Mouse (Mus musculus) layer of hippocampus, postnatal 14 days (tissue): ENCODE results near the gene Sec24b. TPM values are rescaled to one million over a fixed set of nuclear protein-coding genes. Genes with fewer than 3 reads are reported as not detected.

Experiments
- DNase-seq, 2 experiments: peaks; one replicate each; pipeline ENCODE4 v3.0.0; 2021 to 2022; ENCODE audit warnings: low spot score in 2 of 2, mixed read lengths in 1 of 2
- long read RNA-seq, 2 experiments: library from polyadenylated mRNA; stranded (forward); transcript quantifications; one replicate each; pipeline ENCODE4 v2.0.0; 2021
- total RNA-seq, 2 experiments: library from RNA; stranded (reverse); gene quantifications; 2 replicates each; pipeline ENCODE4 v1.2.3; 2021

Sec24b gene
- 10 to 100 TPM; 59.4 to 60.7 TPM for total RNA-seq
- long read RNA-seq, experiment 1, full-length matches to known transcripts: 3 of 19 reads
- long read RNA-seq, experiment 1, partial matches to known transcripts: 12 of 19 reads
- long read RNA-seq, experiment 1, other reads (novel, unspliced or antisense): 4 of 19 reads
- long read RNA-seq, experiment 2, full-length matches to known transcripts: 6 of 30 reads
- long read RNA-seq, experiment 2, partial matches to known transcripts: 14 of 30 reads
- long read RNA-seq, experiment 2, other reads (novel, unspliced or antisense): 10 of 30 reads

DNA sequence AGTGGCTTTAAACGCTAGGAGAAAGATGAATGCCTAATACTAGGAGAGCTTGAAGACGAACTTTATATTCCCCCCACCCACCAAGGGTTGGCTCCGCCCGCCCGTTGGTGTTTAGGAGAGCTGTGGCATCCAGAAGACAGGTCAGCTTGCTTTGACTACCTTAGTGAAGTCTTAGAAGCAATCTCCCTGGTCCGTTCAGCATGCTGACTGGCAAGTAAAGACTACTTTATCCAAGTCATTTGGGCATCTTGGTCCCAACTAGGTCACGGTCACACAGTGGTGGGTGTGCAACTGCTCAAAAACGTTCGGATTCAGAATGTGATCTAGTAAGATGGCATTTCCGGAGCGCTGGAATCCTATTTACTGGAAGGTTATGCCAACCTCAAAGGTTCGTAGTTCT is at the start of gene Sec24b:
Gene Sec24b, minus strand, starts transcription at position 273 of the 400 bp plus-strand sequence.
- peak in 1 of 2 experiments; percentile 11 for DNase-seq

DNA sequence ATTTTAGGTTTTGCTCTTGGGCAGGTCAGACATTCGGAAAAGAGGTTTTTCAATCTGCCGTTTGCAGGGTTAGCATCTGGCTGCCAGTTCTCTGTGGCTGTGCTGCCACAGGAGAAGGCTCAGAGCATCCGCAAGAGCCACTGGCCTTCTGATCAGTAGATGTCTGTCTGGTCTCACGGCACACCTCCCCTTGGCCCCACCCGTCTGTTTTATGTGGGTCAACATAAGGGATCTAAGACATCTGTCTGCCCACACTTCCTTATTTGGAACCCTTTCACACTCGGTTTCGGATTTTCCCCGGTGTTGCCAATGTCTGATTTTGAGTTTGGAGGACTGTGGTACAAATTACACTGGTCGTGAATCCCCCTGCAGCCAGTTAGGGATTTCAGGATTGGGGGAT is 43.1 kb upstream of the Sec24b start:
- no peak for DNase-seq

DNA sequence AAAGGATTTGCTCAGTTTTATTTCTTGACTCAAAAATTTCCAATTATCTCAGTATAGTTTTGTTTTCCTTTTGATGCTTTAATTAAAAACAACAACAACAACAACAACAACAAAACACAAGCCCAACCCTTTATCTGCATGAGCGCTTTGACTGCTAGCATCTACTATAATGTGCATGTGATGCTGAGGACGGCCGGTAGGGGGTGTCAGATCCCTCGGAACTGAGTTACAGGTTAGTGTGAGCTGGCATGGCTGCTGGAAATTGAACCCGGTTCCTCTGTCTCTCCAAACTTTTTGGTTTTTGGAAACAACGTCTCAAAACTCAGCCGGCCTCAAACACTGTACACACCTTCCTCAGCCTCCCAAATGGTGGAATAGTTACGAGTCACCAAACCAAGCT is 42.1 kb upstream of the Sec24b start:
- no peak for DNase-seq

DNA sequence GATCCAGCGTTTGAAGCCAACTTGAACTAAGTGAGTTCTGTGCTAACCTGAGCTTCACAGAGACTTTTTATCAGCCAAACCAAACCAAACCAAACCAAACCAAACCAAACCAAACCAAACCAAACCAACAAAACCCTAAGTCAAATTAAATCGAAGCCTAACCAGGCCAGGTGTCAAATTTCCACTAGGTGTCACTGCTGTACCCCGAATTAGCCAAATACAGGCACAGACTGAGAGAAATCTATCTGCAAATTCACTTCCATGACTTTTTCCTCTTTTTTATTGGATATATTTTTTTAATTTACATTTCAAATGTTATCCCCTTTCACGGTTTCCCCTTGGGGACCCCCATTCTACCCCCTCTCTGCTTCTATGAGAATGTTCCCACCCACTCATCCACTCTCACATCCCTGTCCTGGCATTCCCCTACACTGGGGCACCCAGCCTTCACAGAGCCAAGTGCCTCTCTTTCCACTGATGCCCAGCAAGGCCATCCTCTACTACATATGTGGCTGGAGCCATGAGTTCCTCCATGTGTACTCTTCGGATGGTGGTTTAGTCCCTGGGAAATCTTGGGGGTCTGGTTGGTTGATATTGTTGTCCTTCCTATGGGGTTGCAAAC is 33.9 kb upstream of the Sec24b start:
- peak; percentile 44 to 73 for DNase-seq

DNA sequence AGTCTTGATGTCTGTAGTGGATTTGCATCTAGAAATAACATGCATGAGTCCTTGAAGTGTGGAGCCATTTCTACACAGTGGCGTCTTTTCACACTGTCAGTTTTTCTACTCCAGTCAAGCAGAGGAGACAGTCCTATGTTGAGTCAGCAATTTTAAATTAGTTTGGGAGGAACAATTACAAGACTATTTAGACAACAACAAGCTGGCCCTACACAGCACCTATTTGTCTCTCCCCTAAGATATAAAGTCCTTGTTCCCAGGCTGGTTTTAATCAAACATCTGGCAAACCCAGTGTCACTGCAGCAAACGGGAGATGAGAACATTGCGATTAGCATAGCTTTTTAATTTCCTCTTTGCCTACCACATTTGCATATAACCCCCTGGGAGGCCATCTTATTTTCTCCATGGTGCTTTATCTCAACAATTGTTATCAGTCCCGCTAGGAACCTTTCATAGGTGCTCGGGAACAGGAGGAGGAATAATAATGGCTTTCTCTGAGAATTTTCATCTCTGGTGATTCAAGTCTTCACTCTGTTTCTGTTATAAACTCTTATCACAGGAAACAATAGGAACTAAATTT is 32.9 kb upstream of the Sec24b start:
- DNase-seq: no peak

DNA sequence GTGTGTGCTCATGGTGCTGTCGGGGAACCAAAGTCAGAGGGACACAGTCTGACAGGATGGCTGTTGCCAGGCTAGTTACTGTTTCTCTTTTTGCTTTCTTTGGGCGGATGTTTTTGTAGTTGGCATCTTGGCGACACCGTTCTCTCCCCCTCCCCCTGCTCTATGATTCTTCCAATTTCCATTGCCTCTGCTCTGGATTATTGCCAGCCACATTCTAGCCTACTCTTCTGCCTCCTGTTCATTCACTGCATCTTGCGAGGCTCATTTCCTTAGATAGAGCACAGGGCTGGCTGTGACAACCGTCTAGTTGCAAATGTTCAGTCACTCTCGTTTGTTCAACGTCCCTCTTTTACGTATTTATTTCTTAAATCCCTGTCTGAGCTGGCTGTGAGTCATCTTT is 29.1 kb upstream of the Sec24b start:
- DNase-seq: no peak

DNA sequence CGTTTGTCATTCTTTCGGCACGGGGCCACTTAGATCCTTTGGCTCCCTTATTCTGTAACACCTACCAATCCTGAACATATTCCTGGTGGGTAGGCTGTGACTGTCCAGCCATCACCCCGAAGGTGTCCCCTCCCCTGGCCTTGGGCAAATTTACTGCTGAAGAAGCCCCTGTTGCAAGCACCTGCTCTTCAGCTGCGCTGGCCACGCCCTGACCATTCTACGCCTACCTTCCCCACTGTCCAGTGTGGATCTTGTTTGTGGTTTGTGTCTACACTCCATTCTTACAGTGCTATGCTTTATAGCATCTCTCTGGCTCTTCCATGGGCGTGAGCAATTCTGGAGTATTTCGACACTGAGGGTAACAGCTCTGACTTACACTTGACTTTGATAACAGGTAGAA is 27.3 kb upstream of the Sec24b start:
- no peak for DNase-seq

DNA sequence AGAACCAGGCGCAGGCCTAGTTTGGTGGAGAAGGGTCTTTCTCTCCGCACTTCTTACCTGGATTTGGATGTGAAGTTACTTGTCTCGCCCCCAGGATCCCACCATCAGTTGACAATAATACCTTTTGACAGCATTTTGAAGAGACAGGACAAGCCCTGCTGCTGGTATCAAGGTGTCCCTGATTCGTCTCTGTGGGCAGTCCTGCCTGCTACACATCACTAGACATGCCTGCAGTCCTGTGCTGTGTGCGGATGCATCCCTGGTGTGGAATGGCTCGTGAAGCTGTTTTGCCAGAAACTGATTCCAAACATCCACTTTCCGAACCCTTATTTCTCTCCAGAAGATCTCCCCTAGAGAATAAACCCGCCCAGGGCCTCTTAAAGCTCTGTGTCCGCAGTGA is 26.1 kb upstream of the Sec24b start:
- no peak for DNase-seq

DNA sequence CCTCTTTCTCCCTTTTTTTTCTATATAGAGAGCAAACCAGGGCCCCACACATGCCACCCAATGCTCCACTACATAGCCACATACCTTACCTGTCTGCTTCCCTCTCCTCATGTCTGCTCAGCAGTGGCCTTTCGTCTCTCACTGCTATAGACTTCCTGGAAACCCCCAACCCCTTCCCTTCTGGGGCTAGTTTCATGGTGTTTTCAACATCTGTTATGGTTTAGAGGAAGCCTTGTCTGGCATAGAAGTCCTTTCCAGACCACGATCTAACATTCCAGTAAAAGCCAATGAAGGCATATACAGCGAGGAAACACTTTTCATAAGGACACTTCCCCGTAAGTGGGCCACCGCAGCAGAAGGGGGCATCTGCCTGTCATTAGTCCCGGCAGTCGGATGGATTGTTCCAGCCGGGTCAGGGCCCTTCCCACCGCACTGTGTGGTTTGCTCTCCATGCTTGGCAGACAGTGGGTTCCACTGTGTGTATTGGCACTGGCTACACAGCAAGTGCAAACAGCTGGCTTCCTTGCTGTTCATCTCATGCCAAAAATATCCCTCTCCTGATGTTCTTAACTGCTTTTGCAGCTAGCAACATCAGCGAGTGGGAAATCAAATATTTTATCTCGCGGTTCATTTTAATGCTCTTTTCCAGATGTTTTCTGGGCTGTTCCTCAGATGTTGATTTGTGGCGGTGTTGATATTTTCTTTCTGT is 25.2 kb upstream of the Sec24b start:
- DNase-seq: peak in 1 of 2 experiments; percentile 12

DNA sequence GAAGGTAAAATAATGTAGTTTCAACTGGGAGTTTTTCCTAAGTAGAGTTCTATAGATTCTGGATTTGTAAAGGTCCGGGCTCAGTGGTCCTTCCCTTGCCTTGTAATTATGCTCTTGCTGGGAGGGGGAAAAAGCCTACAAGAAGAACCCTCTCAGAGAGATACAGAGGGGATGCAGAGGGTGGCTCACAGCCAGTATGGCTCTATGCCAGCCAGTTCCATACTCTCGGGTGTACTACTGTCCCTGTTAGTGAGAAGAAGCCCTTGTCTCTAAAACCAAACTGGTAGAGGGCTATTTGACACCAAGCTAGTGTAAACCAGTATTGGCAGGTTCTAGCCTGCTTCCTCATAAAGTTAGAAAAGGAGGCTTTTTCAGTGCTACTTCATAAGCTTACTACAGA is 22.0 kb upstream of the Sec24b start:
- DNase-seq: no peak

DNA sequence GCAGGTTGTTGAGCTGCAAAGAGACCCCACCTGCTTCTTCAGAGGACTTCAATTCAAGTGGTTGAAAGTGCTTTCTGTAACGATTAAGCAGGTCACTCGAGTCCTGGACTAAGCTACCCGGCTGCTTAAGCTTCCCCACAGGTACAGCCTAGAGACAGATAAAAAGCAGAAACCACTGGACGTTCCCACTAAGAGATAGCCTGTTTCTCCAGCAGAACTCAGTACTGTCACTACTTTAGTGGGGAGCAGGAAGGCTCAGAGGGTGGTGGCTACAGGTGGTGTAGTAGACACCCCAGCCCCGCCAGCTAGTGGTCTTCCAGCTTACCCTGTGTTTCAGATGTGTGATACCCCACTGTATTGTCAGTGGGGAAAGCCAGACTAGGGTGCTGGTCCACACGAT is 19.3 kb upstream of the Sec24b start:
- no peak for DNase-seq

DNA sequence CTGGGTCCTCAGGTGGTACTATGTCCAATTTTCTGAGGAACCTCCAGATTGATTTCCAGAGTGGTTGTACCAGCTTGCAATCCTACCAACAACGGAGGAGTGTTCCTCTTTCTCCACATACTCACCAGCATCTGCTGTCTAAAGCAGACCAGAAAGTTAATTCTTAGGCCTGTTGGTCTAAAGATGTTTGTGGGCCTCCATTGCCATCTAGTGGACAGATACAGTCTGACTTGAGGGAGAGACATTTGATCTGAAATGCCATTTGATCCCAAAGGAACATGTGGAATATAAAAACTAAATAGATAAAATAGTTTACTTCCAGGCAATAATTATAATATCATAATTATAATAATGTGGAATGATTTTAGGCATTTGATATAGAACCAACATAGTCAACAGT is 18.4 kb upstream of the Sec24b start:
- DNase-seq: peak; percentile 60 to 83

DNA sequence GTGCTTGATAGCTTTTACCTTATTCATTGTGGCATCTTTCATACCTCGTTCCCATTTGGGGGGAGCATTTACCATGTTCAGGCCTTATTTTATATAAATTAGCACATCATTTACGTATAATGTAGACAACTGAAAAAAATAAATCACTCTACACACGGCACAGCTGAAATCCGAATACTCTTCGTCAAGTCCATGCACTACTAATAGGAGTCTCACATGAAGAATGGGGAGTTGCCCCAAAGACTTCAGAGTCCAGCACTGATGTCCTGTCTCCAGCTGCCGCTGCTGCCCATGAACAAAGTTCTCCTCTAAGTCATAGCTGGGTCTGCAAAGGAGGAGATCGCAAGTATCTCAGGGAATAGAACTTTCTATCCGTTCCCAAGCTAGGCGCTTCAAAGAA is 15.9 kb upstream of the Sec24b start:
- no peak for DNase-seq

DNA sequence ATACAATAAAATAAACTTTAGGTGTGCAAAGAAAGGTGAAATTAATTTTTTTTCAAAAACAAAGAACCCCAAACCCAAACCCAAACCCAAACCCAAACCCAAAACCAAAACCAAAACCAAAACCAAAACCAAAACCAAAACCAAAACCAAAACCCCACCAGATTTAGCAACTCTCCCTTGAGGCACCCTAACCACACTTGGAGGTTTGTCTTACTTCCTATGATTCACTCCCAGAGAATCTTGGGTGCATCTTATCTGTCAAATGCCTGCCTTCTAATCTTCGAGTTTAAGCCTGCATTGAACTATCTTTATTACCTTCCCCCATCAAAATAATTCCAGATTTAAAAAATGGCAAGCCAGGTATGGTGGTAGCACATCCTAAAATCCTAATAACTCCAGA is 14.4 kb upstream of the Sec24b start:
- DNase-seq: no peak

DNA sequence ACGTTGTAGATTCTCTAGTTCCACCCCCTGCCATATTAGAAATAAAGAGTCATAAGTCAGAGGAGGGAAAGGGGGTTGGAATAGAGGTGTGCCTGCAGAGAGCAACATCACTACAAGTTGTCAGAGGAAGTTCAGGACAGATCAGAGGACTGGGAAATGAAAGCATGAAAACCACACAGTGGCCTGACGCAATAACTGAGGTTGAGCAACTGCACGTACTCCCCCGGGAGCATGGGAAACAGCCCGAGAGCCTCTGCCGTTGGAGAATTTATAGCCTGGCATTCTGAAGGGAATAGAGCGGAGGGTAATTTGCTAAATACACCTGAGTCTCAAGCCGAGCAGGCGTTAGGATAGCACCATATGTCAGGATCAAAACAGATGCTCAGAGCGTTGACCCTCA is 11.7 kb upstream of the Sec24b start:
- DNase-seq: no peak

DNA sequence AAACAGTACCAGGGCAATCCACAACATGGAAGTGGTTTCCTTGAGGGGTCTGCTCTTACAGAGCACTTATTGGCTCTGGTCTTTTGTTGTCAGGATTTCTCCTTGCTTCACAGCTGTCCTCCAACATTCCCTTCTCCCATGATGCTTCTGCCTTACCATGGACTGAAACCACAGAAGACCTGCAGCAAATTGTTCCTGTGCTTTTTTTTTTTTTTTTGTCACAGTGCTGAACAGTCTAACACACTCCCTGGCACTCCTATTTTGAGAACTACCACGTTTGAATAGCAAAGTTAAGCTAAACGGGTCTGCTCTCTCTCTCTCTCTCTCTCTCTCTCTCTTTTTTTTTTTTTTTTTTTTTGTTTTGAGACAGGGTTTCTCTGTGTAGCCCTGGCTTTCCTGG is 10.6 kb upstream of the Sec24b start:
- no peak for DNase-seq

DNA sequence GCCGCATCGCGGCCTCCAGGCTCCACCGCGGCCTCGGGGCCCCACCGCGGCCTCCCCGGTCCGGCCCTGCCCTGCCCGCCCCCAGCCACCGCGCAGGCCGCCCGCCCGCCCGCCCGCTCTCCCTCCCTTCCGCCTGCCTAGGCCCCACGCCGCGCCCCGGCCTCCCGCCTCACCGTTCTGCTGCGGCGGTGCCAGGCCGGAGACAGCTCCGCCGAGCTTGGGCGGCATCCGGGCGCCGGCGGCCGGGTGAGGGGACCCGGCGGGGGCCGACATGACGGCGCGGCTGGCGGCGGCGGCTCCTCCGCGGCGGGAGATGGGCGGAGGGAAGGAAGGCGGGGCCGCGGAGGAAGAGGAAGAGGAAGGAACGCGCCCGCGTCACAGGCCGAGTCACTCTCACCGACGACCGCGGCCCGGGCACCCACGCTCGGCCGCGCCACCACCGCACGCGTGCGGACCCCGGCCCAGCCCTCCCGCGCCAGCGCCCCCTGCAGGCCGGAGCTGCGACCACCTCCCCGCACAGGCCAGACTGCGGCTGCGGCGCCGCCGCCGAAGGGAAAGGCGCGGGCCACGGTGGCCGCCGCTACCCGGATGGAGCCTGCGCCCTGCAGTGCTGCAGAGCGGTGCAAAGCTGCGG is 840 bp downstream of the Sec24b start:
- DNase-seq: peak; percentile 77 to 87

DNA sequence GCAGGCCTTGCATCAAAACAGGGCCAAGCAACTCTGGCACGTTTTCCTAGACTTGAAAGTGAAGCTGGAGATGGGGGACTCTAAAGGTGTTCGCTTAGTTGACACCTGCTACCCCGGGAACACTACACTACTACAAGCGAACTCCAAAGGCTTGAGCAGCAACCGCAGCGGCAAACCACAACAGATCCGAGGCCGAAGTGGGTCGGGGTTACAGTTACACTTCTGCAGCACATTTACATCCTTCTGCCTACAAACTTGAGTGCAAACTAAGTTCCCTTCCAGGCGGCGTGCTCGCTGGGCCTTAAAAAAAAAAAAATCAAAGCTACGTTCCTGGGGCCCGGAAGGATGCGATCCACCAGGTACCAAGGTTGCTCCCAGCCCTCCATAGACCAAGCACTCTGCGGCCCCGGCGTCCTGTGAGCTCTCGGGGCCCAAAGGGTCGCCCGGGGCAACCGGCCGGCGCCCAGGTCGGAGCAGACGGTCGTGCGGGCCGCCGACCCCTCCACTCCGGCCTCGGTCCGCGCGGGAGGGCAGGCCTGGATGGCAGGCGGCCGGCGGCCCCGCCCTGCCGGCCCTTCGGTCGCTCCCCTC is 1.5 kb downstream of the Sec24b start:
- peak in 1 of 2 experiments; percentile 12 for DNase-seq

DNA sequence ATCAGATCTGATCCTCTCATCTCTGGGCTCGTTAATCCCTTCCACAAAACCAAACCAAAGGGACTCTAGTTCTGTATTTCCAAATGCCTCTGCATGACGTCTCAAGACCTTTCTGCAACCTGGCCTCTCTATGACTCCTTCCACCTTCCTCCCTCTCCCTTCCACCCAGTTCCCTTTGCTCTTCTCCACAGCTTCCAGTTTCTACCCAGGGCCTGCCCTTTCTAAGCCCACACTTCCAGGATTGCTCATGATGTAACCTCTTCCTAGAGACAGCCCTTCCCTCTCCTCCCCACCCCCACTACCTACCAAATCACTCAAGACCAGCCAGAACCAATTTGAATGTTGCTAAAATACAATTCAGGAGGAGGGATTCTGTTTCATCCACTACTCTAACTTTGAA is 2.9 kb downstream of the Sec24b start:
- no peak for DNase-seq

DNA sequence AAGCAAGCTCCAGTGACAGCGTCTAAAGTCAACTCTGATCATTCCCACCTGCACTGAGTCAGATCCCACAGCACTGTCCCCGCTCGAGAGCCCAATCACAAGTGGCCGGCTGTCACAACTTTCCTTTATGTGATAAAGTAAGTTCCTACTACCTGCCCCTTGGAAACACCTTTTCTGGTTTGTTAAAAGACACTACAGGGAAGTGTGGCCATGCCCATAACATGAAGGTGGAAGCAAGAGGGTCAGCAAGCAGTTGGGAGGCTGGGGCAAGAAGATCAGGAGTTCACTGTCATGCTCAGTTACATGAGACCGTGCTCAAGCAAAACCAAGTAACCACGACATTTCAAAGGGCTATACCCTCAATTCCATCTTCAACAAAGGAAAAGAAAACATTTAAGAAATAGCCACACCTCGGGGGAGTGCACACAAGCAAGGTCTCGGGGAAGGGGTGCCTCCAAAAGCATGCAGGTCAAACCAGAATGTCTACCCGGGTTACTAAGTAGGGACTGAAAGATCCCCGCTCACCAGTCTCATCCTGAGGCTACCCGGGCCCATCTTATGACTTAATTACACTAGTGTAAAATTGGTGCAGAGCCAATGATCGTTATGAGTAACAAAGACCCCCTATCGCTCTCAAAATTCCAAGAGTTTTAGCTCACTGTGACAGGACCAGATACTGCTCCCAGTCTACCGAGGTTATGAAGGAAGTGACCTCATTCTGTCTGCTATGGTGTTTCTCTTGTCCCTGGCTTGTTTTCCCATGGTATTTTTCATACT is 3.6 kb downstream of the Sec24b start:
- no peak for DNase-seq
